Mouse (Mus musculus): ENCODE data around the gene Stoml1.

DNA sequence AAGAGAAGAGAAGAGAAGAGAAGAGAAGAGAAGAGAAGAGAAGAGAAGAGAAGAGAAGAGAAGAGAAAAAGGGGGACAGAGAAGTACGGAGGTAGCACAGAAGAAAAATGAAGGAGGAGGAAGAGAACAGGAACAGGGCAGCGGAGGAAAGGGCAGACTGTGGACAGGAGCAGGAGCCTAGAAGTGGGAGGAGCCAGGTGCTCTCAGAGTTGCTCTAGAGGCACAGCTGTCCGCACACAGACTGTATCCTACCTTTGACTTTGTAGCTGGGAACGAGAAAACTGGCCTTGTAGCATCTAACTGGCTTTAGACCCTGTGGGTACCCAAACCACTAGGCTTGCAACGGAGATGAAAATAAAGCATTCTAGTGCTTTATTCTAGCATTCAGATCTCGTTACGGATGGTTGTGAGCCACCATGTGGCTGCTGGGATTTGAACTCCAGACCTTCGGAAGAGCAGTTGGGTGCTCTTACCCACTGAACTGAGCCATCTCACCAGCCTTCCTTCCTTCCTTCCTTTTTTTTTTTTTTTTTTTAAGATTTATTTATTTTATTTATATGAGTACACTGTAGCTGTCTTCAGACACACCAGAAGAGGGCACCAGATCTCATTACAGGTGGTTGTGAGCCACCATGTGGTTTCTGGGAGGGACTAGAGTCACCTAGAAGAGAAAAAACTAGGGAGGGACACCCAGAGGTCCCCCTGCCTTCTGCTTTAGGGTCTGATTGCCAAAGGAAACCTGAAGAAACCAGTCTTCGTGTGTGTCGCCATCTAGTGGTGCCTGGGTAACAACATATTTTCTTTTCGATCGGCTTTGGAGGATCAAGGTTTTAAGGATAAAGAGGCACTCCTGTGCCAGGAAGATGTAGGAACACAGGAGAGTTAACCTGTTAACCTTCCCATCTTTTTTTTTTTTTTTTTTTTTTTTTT is 15.7 kb downstream of the Stoml1 start:
- TF ChIP-seq POLR2A (IDR thresholded peaks at IDR 0.05; ENCODE audit: insufficient read depth, low read depth, low read length) = no peak
- peak; percentile 78 for TF ChIP-seq CTCF (IDR thresholded peaks at IDR 0.05)
- TF ChIP-seq EP300 (IDR thresholded peaks at IDR 0.05; ENCODE audit: insufficient read depth, low read depth, low read length) = 0 out of 2 replicates have a peak, but pooled peaks have one; percentile 21

Data from heart, adult 2 months (tissue).